ENCODE assay signal across 8 mouse cellular contexts in the genomic region with DNA sequence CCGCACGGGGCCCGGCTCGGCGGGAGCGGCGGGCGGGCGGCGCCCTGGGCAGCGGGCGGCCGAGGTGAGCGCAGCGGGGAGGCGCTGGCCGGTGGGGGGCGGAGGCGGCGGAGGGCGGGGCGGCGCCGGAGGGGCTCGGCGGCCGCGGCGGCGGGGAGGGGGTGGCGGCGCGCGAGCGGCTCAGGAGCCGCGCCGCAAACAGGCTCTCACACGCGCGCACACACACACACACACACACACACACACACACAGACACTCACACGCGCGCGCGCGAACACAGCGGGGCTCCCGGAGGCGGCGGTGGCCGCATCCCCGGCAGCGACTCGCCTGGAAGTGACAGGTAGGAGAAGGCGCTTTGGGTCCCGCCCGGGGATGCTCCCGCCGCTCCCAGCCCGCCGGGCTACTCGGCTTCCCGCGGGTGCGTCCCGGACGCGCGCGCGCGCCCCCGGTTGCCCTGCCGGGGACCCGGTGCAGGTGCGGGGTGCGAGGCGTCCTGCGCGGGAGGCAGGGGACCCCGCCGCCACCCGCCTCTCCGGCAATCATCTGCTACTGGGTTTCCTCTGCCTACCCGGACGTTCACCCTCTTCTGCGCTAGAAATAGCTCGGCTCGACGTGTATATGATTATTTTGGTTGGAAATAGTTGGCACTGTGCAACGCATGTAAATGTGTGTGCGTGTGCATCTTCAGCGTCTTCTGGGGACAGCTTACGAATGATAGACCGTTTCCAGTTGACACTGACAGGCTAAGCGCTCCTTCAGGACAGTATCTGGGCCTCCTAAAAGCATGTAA. TPM values are rescaled to one million over a fixed set of nuclear protein-coding genes. Genes with fewer than 3 reads are reported as not detected.
DNase-seq lines count a peak whose midpoint lies in the region; TF ChIP-seq lines count a peak whose summit lies in the region.
"Had no signal": no experiment of that assay in that cellular context is flagged by ENCODE, and none has a peak within 500 bp of the region (broad histone marks: within the 10 kb centered on the region; RNA-seq: fewer than 3 reads in every experiment).

No protein-coding gene starts in this region.

- no peak for TF ChIP-seq POLR2A in cortical plate, adult 2 months (IDR thresholded peaks at IDR 0.05; ENCODE audit: extremely low read depth, insufficient read depth, low read length)
- TF ChIP-seq POLR2A in small intestine, adult 2 months (IDR thresholded peaks at IDR 0.05; ENCODE audit: low read depth, low read length), result no peak

- peak overlapping the region; percentile 39; the same call in 1 of the 2 replicates for H3K27ac ChIP-seq in cortical plate, adult 2 months (ENCODE audit: insufficient read depth, low read length)
- H3K27ac ChIP-seq in midbrain, embryonic 10.5 days (replicated peaks), result peak overlapping the region; percentile 100
- no peak overlapping the region; the same call in 1 of the 2 replicates for H3K27ac ChIP-seq in small intestine, adult 2 months (ENCODE audit: insufficient read depth, low read depth, low read length)
- H3K27ac ChIP-seq: macrophage had no signal

- peaks cover 10% of the 10 kb centered on the region for H3K36me3 ChIP-seq in midbrain, embryonic 10.5 days
- no peaks in the 10 kb centered on the region for H3K36me3 ChIP-seq in small intestine, adult 2 months (ENCODE audit: control insufficient read depth, insufficient read depth, low read length)

- peak; percentile 76 for DNase-seq in adrenal gland, adult 2 months
- peak; percentile 66 for DNase-seq in gastrocnemius, postnatal 25 days
- peak; percentile 60 for DNase-seq in induced T-regulatory cell, adult 2 months (ENCODE audit: low read depth)
- DNase-seq in left cerebral cortex, postnatal 4 days, result peak; percentile 65
- peak; percentile 78 for DNase-seq in midbrain, embryonic 10.5 days (ENCODE audit: low spot score)

- no peaks in the 10 kb centered on the region for H3K4me1 ChIP-seq in cortical plate, adult 2 months (ENCODE audit: control insufficient read depth, insufficient read depth, low read length)
- peaks cover 25% of the 10 kb centered on the region for H3K4me1 ChIP-seq in midbrain, embryonic 10.5 days
- no peaks in the 10 kb centered on the region for H3K4me1 ChIP-seq in small intestine, adult 2 months (ENCODE audit: control insufficient read depth, insufficient read depth, insufficient read length, low read length)

- under 1% methylated on average over 59 of the region's 97 CpGs for WGBS in midbrain, embryonic 10.5 days
- WGBS in small intestine, adult 2 months, result 6% methylated on average over 88 of the region's 97 CpGs

- no peaks in the 10 kb centered on the region for H3K9me3 ChIP-seq in midbrain, embryonic 10.5 days (replicated peaks)

- intact Hi-C loops in left cerebral cortex, postnatal 4 days (cut with DNase I), result loop anchor here (2.0 to 5.0 kb wide), 2 partner anchors 222 to 267 kb away; no protein-coding TSS in a partner anchor

- TF ChIP-seq CTCF in cortical plate, adult 2 months (IDR thresholded peaks at IDR 0.05; ENCODE audit: extremely low read depth, insufficient read depth, low read length), result no peak
- TF ChIP-seq CTCF in small intestine, adult 2 months (IDR thresholded peaks at IDR 0.05; ENCODE audit: extremely low read depth, insufficient read length, insufficient replicate concordance, low read depth, low read length), result no peak

- H3K27me3 ChIP-seq in midbrain, embryonic 10.5 days (ENCODE audit: low read depth, poor library complexity, severe bottlenecking), result no peaks in the 10 kb centered on the region
- peaks cover 7% of the 10 kb centered on the region; the same call in 1 of the 2 replicates for H3K27me3 ChIP-seq in small intestine, adult 2 months (ENCODE audit: control insufficient read depth, insufficient read depth, low read length)

- peak overlapping the region; percentile 43 for H3K4me3 ChIP-seq in cortical plate, adult 2 months (ENCODE audit: insufficient read depth, low read length)
- peak overlapping the region; percentile 88 for H3K4me3 ChIP-seq in midbrain, embryonic 10.5 days
- H3K4me3 ChIP-seq in small intestine, adult 2 months (ENCODE audit: low read depth, low read length), result peak overlapping the region; percentile 65

RNA-seq across cellular contexts. Expression of a gene that starts 0.8 kb away (rescaled TPM):
- 10 to 100 TPM; 32.0 to 48.9 TPM for total RNA-seq in adrenal gland, adult 2 months (2021)
- polyA plus RNA-seq in adrenal gland, adult 2 months (2012; rRNA removed), result 4.5 and 7.6 TPM in 2 replicates
- 42.0 and 43.0 TPM in 2 replicates for polyA plus RNA-seq in cortical plate, adult 2 months (2012; rRNA removed)
- 10 to 100 TPM; 23.5 to 28.5 TPM for total RNA-seq in gastrocnemius, postnatal 25 days (2021)
- total RNA-seq in left cerebral cortex, postnatal 4 days (2021), result 10 to 100 TPM; 31.9 to 32.5 TPM
- polyA plus RNA-seq in midbrain, embryonic 10.5 days (2016; fragmentation: Nextera tagmentation; extraction: Ambion mirVana), result 15.7 and 17.5 TPM in 2 replicates
- polyA plus RNA-seq in small intestine, adult 2 months (2012; rRNA removed), result 1.7 and 1.9 TPM in 2 replicates
